Mouse (Mus musculus) mesoderm, embryonic 11.5 days (tissue): ENCODE data around the gene Atf1.

Source experiments
- DNase-seq: peaks from one replicate; pipeline ENCODE4 v3.0.0-alpha.2; 2012; ENCODE audit warnings: low read depth, low spot score

The Atf1 gene

DNA sequence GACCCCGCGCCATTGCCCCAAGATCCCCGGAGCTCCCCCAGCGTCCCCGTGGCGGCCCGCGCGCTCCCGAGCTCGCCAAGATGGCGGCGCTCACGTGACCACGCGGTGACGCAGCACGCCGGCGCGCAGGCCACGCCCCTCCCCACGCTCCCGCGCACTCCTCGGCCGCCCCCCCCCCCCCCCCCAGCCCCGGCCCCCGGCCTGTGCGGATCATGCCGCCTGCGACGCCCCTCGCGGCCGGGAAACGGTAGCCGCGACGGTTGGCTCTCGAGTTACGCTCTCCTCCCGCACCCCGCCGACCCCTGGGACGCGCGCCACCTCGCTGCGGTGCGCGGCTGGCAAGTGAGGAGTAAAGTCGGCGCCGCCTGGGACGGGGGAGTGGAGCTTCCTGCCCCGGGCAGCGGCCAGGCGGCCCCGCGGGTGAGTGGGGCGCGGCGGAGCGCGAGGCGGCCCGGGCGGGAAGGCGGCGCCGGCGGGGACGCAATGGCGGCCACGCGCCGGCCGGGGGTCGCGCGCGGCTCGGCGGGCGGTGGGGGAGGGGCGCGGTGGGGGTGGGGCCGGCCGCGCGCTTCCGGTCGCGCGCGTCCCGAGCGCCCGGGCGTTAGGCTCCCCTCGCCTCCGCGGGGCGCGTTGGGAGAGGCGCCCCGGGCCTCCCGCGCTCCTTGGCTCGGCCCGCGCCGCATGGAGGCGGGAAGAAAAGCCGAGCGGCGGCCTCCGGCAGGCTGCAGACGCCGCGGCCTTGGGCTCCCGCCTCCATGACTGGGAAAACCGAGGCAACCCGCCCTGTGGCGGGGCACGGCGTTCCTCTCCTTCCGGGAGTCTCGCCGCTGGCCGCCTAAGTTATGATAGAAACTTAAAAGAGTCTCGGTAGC lies at the start of gene Atf1:
Atf1 (plus strand) TSS at position 157 of the 872 bp plus-strand sequence.
- DNase-seq, result peak; percentile 93

DNA sequence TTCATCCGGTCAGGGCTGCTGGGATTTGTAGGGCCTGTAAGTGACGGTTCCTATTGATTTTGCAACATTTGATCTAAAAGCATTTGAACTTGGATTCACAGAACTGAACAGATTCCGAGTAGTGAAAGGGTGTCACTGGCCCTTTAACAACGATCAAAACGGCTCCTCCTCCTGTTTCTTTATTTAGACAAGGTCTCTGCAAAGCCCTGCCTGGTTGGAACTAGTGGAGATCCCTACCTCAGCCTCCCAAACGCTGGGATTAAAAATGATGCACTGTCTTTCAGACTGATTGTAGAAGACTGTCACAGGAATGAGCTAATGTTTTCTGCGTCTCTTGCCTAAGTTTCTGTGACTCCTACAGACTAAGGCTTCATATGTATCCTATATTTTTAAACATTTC lies 49.1 kb upstream of the Atf1 start:
- DNase-seq, result no peak

DNA sequence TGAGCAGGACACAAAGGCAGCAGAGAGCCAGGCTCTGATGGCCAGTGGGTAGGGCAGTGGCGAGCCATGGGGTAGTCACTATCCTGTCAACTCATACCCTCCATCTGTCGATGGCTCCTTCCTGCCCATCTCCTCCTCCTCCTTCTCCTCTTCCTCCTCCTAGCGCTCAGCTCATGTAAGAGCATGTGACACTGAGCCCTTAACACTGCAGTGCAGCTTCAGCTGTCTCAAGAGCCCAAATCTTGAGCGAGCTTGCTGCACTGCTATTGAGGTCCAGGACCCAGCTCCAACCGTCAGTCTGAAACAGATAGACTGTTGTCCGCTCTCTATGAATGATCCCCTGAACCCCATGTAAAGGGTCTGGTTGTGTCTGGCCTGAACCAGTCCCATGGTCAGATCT lies 47.9 kb upstream of the Atf1 start:
- no peak for DNase-seq

DNA sequence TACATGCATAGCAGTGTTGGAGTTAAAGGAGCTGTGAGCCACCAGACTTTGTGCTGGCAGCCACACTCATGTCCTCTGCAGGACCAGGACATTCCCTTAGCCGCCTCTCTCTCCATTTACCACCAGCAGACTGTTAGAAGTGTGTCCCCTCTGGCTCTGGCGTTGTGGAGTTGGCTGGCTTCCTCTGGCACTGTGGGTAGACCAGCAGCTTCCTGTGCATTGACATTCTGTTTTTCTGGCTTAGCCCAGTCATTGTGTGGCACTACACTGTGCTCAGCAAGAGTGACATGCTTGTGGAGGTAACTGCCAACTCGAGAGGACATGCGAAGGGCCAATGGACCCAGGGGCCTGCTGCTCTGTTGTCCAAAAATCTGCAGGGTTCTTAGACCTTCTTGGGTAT lies 47.4 kb upstream of the Atf1 start:
- no peak for DNase-seq

DNA sequence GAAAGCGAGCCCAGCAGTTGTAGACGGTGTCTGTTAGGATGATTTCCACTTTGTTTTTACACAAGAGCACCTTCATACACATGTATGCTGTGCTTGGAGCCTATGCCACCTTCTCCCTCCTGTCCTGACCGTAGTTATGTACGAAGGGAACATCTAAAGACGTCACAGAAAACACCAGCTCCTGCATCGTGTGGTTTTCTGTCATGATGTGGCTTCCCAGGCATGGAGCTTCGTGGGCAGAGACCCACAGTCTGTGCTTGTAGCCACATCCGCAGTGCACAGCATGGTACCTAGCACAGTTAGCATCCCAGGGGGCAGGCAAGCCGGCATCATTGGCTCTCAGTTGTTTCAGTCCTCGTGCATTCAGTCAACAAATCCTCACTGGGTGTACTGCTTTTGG lies 45.8 kb upstream of the Atf1 start:
- DNase-seq, result no peak

DNA sequence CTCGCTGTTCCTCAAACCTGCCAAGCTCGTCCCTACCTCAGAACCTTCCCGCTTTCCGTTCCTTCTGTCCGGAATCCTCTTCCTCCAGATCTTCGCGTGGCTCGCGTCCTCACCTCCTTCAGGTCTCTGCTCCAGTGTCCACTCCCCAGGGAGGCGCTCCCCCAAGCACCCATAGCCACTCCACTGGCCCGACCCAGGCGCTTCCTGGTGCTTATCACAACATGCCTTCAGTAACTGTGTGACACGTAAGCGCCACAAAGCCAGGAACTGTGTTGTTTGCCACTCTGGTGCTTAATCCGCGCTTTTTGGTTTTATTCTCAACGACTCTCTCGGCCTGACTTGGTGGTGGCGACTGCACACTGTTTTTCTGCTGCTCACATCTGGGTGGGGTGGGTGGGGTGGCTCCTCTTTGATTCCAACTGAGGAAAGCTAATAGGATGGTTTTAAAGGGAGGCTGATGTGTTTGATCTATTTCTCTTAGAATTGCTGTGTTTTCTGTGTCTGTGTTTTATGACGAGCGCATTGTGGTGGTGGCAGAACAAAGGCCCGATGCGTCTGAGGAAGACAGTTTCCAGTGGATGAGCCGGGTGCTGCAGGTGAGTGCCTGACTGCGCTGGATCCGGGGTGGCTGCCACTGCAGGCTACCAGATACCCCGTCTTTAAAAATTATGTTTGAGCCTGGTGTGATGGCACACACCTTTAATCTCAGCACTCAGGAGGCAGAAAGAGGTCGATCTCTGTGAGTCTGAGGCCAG lies 44.9 kb upstream of the Atf1 start:
- DNase-seq, result no peak

DNA sequence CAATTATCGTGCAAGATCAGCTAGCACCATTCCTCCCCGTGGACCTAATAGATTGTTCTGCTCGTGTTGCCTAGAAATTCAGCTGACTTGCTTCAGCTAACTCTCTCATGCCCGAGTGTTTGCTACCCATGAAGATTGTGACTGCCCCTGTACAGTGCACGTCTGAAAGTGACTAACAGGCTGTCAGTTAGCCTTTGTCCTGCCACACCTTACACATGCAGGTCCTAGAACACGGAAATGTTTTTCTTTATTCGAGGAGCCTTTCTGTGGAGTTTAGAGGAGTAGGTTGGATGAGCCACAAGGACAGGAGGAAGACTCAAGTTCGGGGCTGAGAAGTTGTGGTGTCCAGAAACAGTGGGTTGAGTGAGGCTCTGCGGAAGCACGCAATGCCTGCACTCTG lies 44.1 kb upstream of the Atf1 start:
- no peak for DNase-seq

DNA sequence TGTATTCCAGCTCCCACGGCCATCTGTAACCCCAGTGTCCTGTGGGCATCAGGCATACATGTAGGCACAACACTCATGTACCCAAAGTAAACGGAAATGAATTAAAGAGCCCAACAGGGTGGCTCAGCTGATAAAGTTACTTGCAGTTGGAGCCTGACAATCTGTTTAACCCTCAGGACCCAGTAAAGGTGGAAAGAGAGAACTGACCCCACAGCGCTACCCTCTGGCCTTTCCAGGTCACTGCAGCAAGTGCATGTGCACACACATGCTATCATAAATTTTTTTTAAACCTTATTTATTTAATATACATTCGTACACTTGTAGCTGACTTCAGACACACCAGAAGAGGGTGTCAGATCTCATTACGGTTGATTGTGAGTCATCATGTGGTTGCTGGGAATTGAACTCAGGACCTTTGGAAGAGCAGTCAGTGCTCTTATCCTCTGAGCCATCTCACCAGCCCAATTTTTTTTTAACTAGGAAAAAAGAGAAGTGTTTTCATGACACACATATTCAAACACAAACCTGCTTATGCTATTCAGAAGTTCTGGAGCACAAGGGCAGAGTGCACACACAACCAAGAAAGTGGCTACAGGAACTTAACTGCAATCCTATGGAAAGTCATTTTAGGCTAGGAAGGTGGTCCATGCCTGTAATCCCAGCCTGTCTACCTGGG lies 42.7 kb upstream of the Atf1 start:
- DNase-seq, result peak; percentile 12

DNA sequence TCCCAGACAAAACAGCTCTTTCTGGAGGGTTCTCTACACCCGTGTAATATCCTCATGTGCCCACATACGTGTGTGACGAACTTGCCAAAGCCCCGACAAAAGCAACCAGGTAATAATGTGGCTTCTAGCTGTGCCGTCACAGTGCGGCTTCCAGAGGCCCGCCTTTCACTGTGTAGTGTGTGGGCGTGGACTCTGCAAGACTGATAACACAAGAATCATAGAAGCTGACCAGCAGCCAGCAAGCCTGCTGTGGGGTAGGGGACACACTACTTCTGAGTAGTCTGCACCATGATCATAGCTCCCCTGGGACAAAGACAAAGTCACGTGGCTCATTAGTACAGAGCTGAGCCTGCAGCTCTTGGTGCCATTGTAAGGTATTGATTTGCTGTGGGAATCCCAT lies 41.4 kb upstream of the Atf1 start:
- DNase-seq, result peak; percentile 6

DNA sequence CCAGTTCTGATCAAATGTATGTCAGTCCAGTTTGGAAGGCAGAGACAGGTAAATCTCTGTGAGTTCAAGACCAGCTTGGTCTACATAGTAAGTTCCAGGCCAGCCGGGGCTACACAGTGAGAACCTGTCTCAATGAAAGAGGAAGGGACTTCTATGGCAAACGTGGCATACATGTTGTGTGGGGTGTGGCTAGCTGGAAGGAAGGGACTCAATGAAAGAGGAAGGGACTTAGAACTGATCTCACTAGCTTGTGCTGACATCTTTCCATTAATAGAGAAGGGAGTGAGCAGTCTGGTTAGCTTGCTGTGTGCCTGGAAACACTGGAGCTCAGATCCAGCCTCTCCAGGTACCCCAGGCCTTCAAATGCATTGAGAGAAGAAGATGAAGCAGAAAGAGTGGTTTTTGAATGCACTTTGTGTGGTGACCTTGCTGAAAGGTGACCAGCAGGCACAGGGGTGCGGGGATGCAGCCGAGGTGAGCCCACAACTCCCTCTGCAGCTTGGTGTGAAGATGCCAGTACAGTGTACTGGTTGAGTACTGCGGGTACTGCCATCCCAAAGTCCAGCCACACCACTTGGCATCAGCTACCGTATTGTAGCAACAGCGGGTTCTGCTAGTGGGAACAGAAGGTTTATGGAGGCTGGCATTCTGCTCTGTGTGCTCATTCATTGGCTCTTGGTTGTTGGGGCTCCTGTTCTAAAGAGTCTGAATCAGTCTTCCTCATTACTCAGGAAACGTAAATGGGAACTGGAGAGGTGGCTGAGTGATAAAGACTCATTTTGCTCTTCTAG lies 40.5 kb upstream of the Atf1 start:
- DNase-seq, result no peak

DNA sequence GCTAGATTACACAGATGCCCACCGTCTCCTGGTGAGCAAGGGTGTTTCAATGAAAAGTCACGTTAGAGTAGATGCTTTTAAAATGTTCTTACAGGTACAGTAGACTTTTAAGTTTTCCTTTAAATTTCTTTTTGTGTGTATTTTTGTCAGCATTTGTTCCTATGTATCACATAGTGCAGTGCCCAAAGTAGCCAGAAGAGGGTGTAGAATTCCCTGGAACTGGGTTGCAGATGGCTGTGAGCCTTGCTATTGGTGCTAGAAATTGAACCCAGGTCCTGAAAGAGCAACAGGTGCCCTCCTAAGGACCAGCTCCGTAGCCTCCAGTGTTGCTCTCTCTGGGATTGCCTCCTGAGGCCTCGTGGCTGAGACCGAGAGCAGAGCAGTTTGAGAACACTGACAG lies 39.1 kb upstream of the Atf1 start:
- peak; percentile 14 for DNase-seq

DNA sequence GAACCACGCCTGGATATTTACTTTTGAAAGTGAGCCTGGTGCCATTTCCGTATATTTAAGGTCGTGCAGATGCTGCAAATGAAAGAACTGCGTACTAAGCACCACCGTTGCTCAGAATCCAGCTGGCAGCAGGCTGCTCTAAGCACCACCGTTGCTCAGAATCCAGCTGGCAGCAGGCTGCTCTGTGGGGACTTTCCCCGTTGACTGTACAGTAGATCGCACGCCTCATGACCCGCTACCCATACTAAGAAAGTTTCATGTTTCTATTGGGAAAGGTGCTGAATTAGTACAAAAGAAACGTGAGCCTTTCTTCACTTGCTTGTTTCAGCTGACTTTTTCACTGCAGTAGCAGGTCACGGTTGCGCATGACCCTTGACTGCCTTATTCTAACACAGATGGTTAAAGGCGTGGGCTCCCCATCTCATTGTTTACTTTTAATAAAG lies 38.6 kb upstream of the Atf1 start:
- DNase-seq, result no peak

DNA sequence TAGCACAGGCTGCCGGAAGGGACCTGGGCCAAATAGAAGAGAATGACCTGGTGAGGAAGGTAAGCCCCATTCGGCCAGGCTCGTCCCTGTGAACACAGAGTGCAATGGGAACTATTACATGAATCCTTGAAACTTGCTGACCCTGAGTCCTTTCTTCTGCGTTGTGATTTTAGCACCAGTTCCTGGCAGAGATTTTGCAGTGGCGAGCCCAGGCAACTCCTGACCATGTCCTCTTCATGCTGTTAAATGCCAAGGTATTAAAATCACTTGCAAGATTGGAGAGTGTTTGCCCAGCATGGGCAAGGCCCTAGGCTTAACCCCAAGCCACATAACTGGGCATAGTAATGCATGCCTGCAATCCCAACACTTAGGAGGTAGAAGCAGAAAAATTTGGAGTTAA lies 37.5 kb upstream of the Atf1 start:
- no peak for DNase-seq

DNA sequence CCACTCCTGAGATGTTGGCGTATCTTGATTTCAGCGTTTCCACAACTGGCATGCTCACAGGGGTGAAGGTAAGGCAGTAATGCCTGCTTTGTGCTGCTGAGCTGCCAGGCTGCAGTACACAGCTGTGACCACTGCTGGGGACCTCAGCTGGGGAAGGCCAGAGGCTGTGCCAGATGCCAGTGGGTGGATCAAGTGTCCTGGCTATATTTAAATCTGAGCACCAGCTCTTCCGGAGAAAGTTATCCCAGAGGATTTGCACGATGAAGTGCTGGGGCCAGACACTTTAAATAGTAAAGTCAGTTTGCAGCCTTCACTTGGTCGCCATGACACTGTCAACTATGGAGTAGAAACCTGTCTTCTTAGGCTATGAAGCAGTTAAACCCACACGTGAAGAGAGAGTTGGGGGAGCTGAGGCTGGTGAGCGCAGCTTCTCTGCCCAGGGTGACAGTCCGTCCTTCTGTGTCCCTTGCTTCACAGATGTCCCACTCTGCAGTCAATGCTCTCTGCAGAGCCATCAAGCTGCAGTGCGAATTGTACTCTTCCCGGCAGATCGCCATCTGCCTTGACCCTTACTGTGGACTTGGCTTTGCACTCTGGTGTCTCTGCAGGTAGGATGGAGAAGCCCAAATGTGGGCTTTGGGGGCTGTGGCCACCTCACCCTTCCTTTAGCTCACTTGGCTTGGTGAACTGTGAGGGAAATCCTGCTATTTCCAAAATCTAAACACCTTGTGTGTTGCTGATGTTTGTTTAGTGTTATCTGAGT lies 28.5 kb upstream of the Atf1 start:
- DNase-seq, result no peak

DNA sequence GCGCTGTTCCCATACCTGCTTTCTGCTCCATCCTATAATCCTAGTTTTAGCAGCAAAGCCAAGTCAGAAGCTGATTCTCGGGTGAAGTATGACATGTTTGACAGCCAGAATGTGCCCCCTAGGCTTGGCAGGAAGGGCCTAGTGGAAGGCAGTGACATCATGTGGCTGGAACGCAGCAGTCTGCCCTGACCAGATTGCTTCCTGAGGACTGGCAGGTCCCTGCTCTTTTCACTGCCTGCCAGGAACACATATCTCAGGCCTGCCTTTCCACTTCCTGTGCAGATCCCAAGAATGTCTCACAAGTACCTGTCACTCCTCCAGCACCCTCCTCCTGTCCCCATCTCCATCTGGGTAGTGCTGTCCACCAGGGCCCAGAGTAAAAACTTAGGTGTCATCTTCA lies 27.8 kb upstream of the Atf1 start:
- peak; percentile 4 for DNase-seq

DNA sequence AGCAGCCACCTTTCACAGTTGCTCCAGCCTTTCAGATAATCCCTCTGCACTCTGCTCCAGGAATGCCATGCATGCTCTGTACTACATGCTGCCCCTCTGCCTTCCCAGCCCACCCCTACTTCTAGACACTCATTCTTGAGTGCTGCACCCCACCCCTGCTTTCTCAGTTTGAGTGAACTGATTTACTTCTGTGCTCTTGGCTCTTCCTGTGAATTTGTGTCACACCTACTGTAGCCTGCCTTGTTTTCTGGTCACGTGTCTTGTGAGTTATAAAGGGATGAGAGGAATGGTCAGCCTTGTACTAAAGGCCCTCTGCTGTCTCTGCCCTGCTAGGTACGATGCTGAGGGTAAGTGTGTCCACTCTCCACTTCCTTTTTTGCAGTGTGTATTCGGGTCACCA lies 25.8 kb upstream of the Atf1 start:
- DNase-seq, result no peak

DNA sequence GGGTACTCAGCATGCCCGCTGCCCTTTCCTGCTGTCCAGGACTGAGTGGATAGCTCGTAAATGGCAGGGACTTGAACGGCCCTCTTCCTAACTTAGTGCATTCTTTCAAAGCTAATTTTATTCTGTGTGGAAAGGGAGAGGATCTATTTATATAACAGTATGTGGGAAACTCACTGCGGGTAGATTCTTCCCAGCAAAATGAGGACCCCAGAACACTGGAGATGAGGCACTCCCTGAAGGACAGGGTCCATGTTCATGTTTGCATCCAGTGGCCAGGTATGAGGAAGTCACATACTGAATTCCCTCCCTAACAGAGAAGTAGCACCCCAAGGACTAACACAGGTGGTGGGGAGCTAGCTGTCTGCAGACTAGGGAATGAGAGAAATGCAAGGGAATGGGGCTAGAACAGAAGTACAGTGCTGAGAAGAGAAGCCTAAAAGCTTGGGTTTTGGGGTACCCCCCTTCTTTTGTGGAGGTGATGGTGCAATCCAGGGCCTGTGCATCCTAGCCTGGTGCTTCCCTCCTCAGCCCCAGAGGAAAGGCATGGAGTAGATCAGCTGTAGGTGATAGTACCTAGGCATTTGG lies 25.1 kb upstream of the Atf1 start:
- DNase-seq, result no peak

DNA sequence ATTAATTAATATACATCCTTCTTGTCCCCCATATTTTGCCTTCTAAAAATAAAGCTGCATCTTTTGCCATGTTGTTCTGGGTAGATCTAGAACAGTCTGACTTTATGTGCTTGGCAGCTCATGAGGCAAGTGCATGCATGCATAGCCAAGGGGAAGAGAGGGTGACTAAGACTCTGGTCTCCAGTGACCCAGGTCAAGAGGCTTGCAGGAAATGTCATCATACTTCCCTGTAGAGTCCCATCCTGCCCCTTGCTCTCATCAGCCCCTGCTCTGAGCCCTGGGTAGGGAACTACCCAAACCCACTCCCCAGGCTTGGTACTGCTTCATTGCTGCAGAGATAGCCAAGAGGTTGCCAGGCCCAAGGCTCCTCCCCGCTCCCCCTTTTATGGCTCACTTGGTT lies 23.0 kb upstream of the Atf1 start:
- no peak for DNase-seq

DNA sequence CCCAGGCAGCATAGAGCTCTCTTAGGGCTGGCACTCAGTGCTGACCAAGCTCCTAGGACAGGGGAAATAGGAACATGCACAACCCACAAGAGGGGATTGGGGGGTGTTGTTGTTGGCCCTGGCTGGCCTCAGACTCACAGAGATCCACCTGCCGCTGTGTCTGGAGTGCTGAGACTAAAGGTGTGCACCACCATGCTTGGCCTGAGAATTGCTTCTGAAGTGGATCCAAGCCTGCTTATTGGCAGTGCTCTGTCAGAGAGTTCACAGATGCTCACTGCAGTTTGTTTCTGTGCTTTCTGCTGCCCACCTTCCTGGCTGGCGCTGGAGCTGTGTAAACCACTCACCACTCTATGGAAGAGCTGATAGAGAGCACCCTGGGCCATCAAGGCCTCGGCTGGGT lies 17.6 kb upstream of the Atf1 start:
- DNase-seq, result no peak

DNA sequence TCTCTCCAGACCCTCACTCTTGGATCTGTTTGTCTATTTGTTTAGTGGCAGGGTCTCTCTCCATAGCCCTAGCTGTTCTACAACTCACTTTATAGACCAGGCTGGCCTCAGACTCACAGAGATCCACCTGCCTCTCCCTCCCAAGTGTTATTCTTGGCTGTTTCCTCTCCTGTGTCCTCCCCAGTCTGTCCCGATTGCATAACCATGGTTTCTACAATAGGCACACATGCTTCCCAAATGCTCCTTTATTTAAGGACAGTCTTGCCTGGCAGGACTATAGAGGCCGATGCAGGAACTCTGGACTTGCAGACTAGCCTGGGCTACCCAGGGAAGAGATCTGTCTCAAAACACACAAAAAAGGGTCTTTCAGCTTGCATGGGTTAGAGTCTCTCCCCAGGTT lies 14.3 kb upstream of the Atf1 start:
- DNase-seq, result no peak

DNA sequence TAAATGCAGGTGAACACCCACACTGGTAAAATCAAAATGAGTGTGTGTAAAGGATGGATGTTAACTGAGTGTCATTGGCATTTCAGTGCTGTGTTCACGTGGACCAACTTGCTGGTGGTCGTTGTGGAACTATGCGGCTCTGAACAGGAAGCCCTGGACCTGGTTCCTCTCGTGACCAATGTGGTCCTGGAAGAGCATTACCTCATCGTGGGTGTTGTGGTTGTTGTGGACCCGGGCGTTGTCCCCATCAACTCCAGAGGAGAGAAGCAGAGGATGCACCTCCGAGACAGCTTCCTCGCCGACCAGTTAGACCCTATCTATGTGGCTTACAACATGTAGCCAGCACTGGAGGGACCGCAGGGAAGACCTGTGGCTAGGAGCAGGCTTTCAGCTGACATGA lies 12.5 kb upstream of the Atf1 start:
- no peak for DNase-seq
